Mouse (Mus musculus) adrenal gland, postnatal 25 days (tissue): Measurements from ENCODE around the gene Tbc1d22a. TPM values are rescaled to one million over a fixed set of nuclear protein-coding genes. Genes with fewer than 3 reads are reported as not detected.

Experiments used
- DNase-seq: peaks from one replicate; pipeline ENCODE4 v3.0.0; 2021; ENCODE audit warnings: mixed read lengths
- total RNA-seq: library from RNA; stranded (reverse); gene quantifications from 2 replicates; pipeline ENCODE4 v1.2.3, GENCODE M21; 2021

Tbc1d22a gene
- total RNA-seq, 1 experiment from 2014 or later = 33.8 TPM

- DNase-seq = no peak
These were observed 294.3 kb downstream of the Tbc1d22a start for GRCm38 (mm10) chr15:86508406-86509176.

GRCm38 (mm10) chr15:86509601-86510000 is 295.3 kb downstream of the Tbc1d22a start:
- no peak for DNase-seq

DNA sequence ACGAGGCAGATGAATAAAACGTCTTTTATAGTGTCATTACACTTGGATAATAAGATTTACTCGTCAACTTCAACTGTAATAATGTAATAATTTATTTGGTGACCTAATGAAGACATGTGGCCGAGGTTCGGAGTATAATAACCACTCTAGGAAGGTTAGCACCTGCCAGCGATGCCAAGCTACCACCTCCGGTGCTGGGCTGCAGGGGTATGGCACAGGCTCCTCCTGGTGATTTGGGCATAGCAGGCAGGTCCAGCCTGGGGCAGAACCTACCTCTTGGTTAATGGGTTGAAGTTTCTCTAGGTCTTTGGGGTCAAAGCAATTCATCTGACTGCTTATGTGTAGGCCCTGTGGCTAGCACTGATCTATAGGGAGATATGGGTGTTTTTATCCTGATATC is 296.9 kb downstream of the Tbc1d22a start:
- no peak for DNase-seq

GRCm38 (mm10) chr15:86513336-86513735 is 299.1 kb downstream of the Tbc1d22a start:
- DNase-seq = no peak

- DNase-seq = no peak
These were observed 305.9 kb downstream of the Tbc1d22a start for GRCm38 (mm10) chr15:86520201-86520600.

- no peak for DNase-seq
These were observed 321.1 kb downstream of the Tbc1d22a start for GRCm38 (mm10) chr15:86535356-86535755.

- no peak for DNase-seq
These were observed 328.1 kb downstream of the Tbc1d22a start for GRCm38 (mm10) chr15:86542371-86542770.

- no peak for DNase-seq
These were observed 330.0 kb downstream of the Tbc1d22a start for GRCm38 (mm10) chr15:86544122-86544795.

Other genes with a start within 250 kb of the Tbc1d22a start
- gene Celsr1, start 180.7 kb upstream of the Tbc1d22a start, total RNA-seq = 6.9 and 8.7 TPM in 2 replicates
- gene Gramd4, start 156.8 kb upstream of the Tbc1d22a start, total RNA-seq = 10.1 and 17.4 TPM in 2 replicates
- gene Cerk, start 28.3 kb upstream of the Tbc1d22a start, total RNA-seq = 26.4 and 29.6 TPM in 2 replicates